Mouse (Mus musculus) testis, adult 2 months (tissue): ENCODE results near the gene Spty2d1.

Experiments
- CTCF ChIP-seq: fragments of 200-500 bp; IDR thresholded peaks from 2 replicates; pipeline ENCODE4 v1.5.1; 2012; ENCODE audit warnings: low read depth, mild to moderate bottlenecking, inconsistent platforms, low read length, moderate library complexity; ENCODE audit not compliant: control insufficient read depth, insufficient read depth, insufficient replicate concordance
- POLR2A ChIP-seq: fragments of 200-500 bp; IDR thresholded peaks from 2 replicates; pipeline ENCODE4 v1.6.1; 2012; ENCODE audit warnings: low read depth, mild to moderate bottlenecking, inconsistent platforms, low read length, moderate library complexity; ENCODE audit not compliant: control insufficient read depth

DNA sequence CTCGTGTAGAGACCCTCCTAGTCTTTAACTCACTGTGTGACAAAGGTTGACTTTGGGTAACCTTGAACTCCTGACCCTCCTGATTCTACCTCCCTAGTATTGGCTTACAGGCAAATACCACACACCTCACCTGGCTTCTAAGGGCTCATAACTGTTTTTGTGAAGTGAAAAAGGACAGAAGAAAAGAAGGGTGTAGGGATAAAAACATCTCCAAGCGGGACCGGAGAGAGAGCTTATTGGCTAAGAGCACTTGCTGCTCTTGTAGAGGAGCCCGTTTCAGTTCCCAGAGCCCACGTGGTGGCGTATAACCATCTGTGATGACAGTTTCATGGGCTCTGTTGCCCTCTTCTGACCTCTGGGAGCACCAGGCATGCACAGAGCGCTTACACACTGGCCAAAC lies 8.9 kb upstream of the Spty2d1 start:
- TF ChIP-seq POLR2A, result no peak
- TF ChIP-seq CTCF, result no peak
